ENCODE assay signal across 9 mouse cellular contexts in genomic region chr7:114636102-114636501, GRCm38 (mm10). TPM values are rescaled to one million over a fixed set of nuclear protein-coding genes. Genes with fewer than 3 reads are reported as not detected.
DNase-seq lines count a peak whose midpoint lies in the region; ATAC-seq and TF ChIP-seq lines count a peak whose summit lies in the region.
"Had no signal": no experiment of that assay in that cellular context is flagged by ENCODE, and none has a peak within 500 bp of the region (broad histone marks: within the 10 kb centered on the region; RNA-seq: fewer than 3 reads in every experiment).

Gene Calca, minus strand, starts transcription at chr7:114636357.

- DNase-seq in heart, postnatal 25 days (ENCODE audit: low spot score) = no peak
- DNase-seq in hindbrain, embryonic 11.5 days (ENCODE audit: low spot score) = peak; percentile 56
- no peak for DNase-seq in liver, embryonic 14.5 days (ENCODE audit: low read depth in 3 of 3, low spot score in 3 of 3)
- no peak for DNase-seq in frontal cortex, adult 2 months (ENCODE audit: extremely low spot score in 1 of 2, low spot score in 1 of 2)

- no peak for TF ChIP-seq EP300 in liver, embryonic 14.5 days (IDR thresholded peaks at IDR 0.05; ENCODE audit: low read depth)

- peak within 1 kb of the TSS; percentile 79 for H3K4me2 ChIP-seq in heart, embryonic 11.5 days
- H3K4me2 ChIP-seq in hindbrain, embryonic 11.5 days (replicated peaks; ENCODE audit: low read depth, low read length) = peak within 1 kb of the TSS; percentile 94
- peak within 1 kb of the TSS; percentile 52 for H3K4me2 ChIP-seq in liver, embryonic 14.5 days (ENCODE audit: low read depth)

- 2% methylated on average over 12 of the region's 12 CpGs for WGBS in heart, embryonic 11.5 days (ENCODE audit: insufficient replicate concordance)
- WGBS in hindbrain, embryonic 11.5 days = 0% methylated on average over 12 of the region's 12 CpGs
- 2% methylated on average over 12 of the region's 12 CpGs for WGBS in liver, embryonic 14.5 days (ENCODE audit: insufficient replicate concordance)
- 4% methylated on average over 12 of the region's 12 CpGs for WGBS in olfactory bulb, adult 2 months

- peak within 1 kb of the TSS; percentile 52 for H3K4me3 ChIP-seq in heart, embryonic 11.5 days (ENCODE audit: low read depth, low read length)
- H3K4me3 ChIP-seq in E14TG2a.4 (replicated peaks; ENCODE audit: low read length) = peak within 1 kb of the TSS; percentile 73
- peak within 1 kb of the TSS; percentile 38 for H3K4me3 ChIP-seq in hindbrain, embryonic 11.5 days (ENCODE audit: low read depth, low read length)
- peak within 1 kb of the TSS; percentile 22 to 31; a peak in 3 of 4 replicates for H3K4me3 ChIP-seq in liver, embryonic 14.5 days (ENCODE audit: insufficient read depth in 1 of 2, low read depth in 2 of 2, low read length in 2 of 2)
- H3K4me3 ChIP-seq in olfactory bulb, adult 2 months (ENCODE audit: insufficient read depth, low read depth, low read length) = peak within 1 kb of the TSS; percentile 38

- no peaks in the 10 kb centered on the region for H3K9me3 ChIP-seq in heart, embryonic 11.5 days (replicated peaks; ENCODE audit: control insufficient read depth, low read length)
- H3K9me3 ChIP-seq in E14TG2a.4 (ENCODE audit: low read length) = no peaks in the 10 kb centered on the region
- H3K9me3 ChIP-seq in hindbrain, embryonic 11.5 days (ENCODE audit: control insufficient read depth, low read length) = no peaks in the 10 kb centered on the region
- H3K9me3 ChIP-seq in liver, embryonic 14.5 days (ENCODE audit: control insufficient read depth, low read length) = no peaks in the 10 kb centered on the region

- ATAC-seq in heart, embryonic 11.5 days (replicated peaks; ENCODE audit: insufficient number of reproducible peaks, low FRiP score, low TSS enrichment) = no peak
- peak; percentile 56 for ATAC-seq in common myeloid progenitor, adult 5-6 weeks (replicated peaks; ENCODE audit: low read depth, poor library complexity, severe bottlenecking)
- peak; percentile 76; the same call in 1 of the 2 replicates for ATAC-seq in hindbrain, embryonic 11.5 days (ENCODE audit: low FRiP score)
- ATAC-seq in liver, embryonic 14.5 days (ENCODE audit: insufficient read depth) = no peak
- ATAC-seq: Patski had no signal

- H3K9ac ChIP-seq in heart, embryonic 11.5 days (ENCODE audit: low read depth, low read length) = peak within 1 kb of the TSS; percentile 52; the same call in 1 of the 2 replicates
- peak within 1 kb of the TSS; percentile 41; the same call in 1 of the 2 replicates for H3K9ac ChIP-seq in hindbrain, embryonic 11.5 days (ENCODE audit: low read depth, low read length)
- H3K9ac ChIP-seq in liver, embryonic 14.5 days (replicated peaks) = no peak within 1 kb of the TSS

- intact Hi-C loops in heart, postnatal 25 days (cut with DNase I) = loop anchor here (10.0 kb wide), 1 partner anchor 131 kb away; no protein-coding TSS in a partner anchor

- H3K27ac ChIP-seq in heart, embryonic 11.5 days (ENCODE audit: low read depth, low read length) = no peak within 1 kb of the TSS
- no peak within 1 kb of the TSS for H3K27ac ChIP-seq in hindbrain, embryonic 11.5 days (ENCODE audit: low read depth, low read length)
- H3K27ac ChIP-seq in liver, embryonic 14.5 days = no peak within 1 kb of the TSS
- no peak within 1 kb of the TSS for H3K27ac ChIP-seq in olfactory bulb, adult 2 months (ENCODE audit: insufficient read depth, low read depth, low read length)

- no peaks in the 10 kb centered on the region for H3K4me1 ChIP-seq in heart, embryonic 11.5 days (ENCODE audit: control insufficient read depth, insufficient read depth, low read length)
- peaks cover 60% of the 10 kb centered on the region for H3K4me1 ChIP-seq in E14TG2a.4 (replicated peaks; ENCODE audit: low read depth, low read length)
- H3K4me1 ChIP-seq in hindbrain, embryonic 11.5 days (replicated peaks; ENCODE audit: control insufficient read depth, insufficient read depth, low read length) = no peaks in the 10 kb centered on the region
- H3K4me1 ChIP-seq in liver, embryonic 14.5 days (replicated peaks; ENCODE audit: control insufficient read depth in 2 of 2, insufficient read depth in 2 of 2, low read length in 1 of 2) = no peaks in the 10 kb centered on the region
- H3K4me1 ChIP-seq in olfactory bulb, adult 2 months (ENCODE audit: control insufficient read depth, insufficient read depth, low read length) = peaks cover 7% of the 10 kb centered on the region

- H3K27me3 ChIP-seq in heart, embryonic 11.5 days (ENCODE audit: control insufficient read depth, insufficient read depth, low read length) = peaks cover 25% of the 10 kb centered on the region
- H3K27me3 ChIP-seq in E14TG2a.4 (ENCODE audit: insufficient read depth, low read length) = peaks cover 38% of the 10 kb centered on the region
- no peaks in the 10 kb centered on the region for H3K27me3 ChIP-seq in hindbrain, embryonic 11.5 days (ENCODE audit: control insufficient read depth, insufficient read depth, low read length)
- peaks cover 11% of the 10 kb centered on the region for H3K27me3 ChIP-seq in liver, embryonic 14.5 days (ENCODE audit: control insufficient read depth, insufficient read depth, low read length)

- H3K36me3 ChIP-seq in heart, embryonic 11.5 days (ENCODE audit: control insufficient read depth, insufficient read depth, low read length) = no peaks in the 10 kb centered on the region
- no peaks in the 10 kb centered on the region for H3K36me3 ChIP-seq in E14TG2a.4 (ENCODE audit: insufficient read depth, low read length)
- no peaks in the 10 kb centered on the region for H3K36me3 ChIP-seq in hindbrain, embryonic 11.5 days (ENCODE audit: control insufficient read depth, insufficient read depth, low read length)
- H3K36me3 ChIP-seq in liver, embryonic 14.5 days (replicated peaks; ENCODE audit: control insufficient read depth, insufficient read depth, low read depth) = no peaks in the 10 kb centered on the region

- TF ChIP-seq CTCF in E14TG2a.4 (conservative IDR thresholded peaks at IDR 0.05; ENCODE audit: low read length) = no peak
- TF ChIP-seq CTCF in liver, embryonic 14.5 days (IDR thresholded peaks at IDR 0.05; ENCODE audit: low read depth) = no peak
- no peak for TF ChIP-seq CTCF in olfactory bulb, adult 2 months (IDR thresholded peaks at IDR 0.05; ENCODE audit: insufficient read depth, low read depth, low read length)

- no peak for TF ChIP-seq POLR2A in olfactory bulb, adult 2 months (IDR thresholded peaks at IDR 0.05; ENCODE audit: insufficient read depth, low read depth, low read length)

RNA-seq across cellular contexts. Expression of gene Calca, which starts in this region (rescaled TPM):
- polyA plus RNA-seq in heart, embryonic 11.5 days (2014; fragmentation: Nextera tagmentation; extraction: Ambion mirVana) = 13.8 and 14.1 TPM in 2 replicates
- not detected for total RNA-seq in heart, postnatal 25 days (2021)
- not detected in 2 replicates for total RNA-seq in common myeloid progenitor, adult 5-6 weeks (2017)
- 9.7 and 10.8 TPM in 2 replicates for polyA plus RNA-seq in hindbrain, embryonic 11.5 days (2014; fragmentation: Nextera tagmentation; extraction: Ambion mirVana)
- 0.09 and 0.27 TPM in 2 replicates for polyA plus RNA-seq in liver, embryonic 14.5 days (2012; rRNA removed)
- 0.19 TPM in 1 of 2 replicates, not detected in the other for polyA plus RNA-seq in liver, embryonic 14.5 days (2014; fragmentation: Nextera tagmentation; extraction: Ambion mirVana)
- not detected in 2 replicates for polyA plus RNA-seq in olfactory bulb, adult 2 months (2012; ENCODE audit: insufficient read depth, insufficient read length, low replicate concordance, missing spikeins)
- 2.8 and 3.0 TPM in 2 replicates for polyA plus RNA-seq in frontal cortex, adult 2 months (2012; rRNA removed)
- polyA plus RNA-seq: Patski had no signal

Comparison
In these comparisons a context has a peak if more than half of its experiments do, and no peak if none do; other contexts are left out.
1. Peak in ATAC-seq in common myeloid progenitor, adult 5-6 weeks; RNA of the gene not detected or under 1 TPM.